Mouse (Mus musculus) bone marrow macrophage, adult 2 months (primary cell): ENCODE results near the gene Fbxo30.

Experiments used
- CTCF ChIP-seq: IDR thresholded peaks from 2 replicates; pipeline ENCODE4 v1.5.1; 2012; ENCODE audit warnings: low read depth, mild to moderate bottlenecking, low read length, moderate library complexity
- POLR2A ChIP-seq: IDR thresholded peaks from 2 replicates; pipeline ENCODE4 v1.6.1; 2012; ENCODE audit warnings: mild to moderate bottlenecking, low read depth, low read length, borderline replicate concordance

GRCm38 (mm10) chr10:11269165-11269564 is 12.0 kb upstream of the Fbxo30 start:
- no peak for TF ChIP-seq CTCF
- TF ChIP-seq POLR2A: no peak
